Mouse (Mus musculus) forebrain, embryonic 16.5 days (tissue): ENCODE measurements around the gene Cpa5. TPM values are rescaled to one million over a fixed set of nuclear protein-coding genes. Genes with fewer than 3 reads are reported as not detected.

Experiments used
- ATAC-seq: fragments of 200-750 bp; cut with Nextera tagmentation; 2 replicates; pipeline ENCODE4 v1.8.0; 2017; ENCODE audit warnings: mild to moderate bottlenecking, moderate library complexity
- H3K27ac ChIP-seq: fragments of 300-500 bp; sonication (generic); 2 replicates; pipeline ENCODE4 v1.5.1; 2014; ENCODE audit warnings: low read length, control low read depth
- H3K27me3 ChIP-seq: fragments of 300-500 bp; sonication (generic); replicated peaks from 2 replicates; pipeline ENCODE4 v1.6.1; 2014; ENCODE audit warnings: low read length; ENCODE audit not compliant: control insufficient read depth, insufficient read depth
- H3K36me3 ChIP-seq: fragments of 300-500 bp; sonication (generic); 2 replicates; pipeline ENCODE4 v1.6.1; 2014; ENCODE audit not compliant: control insufficient read depth, insufficient read depth
- H3K4me1 ChIP-seq: fragments of 300-500 bp; sonication (generic); replicated peaks from 2 replicates; pipeline ENCODE4 v1.6.1; 2014; ENCODE audit warnings: low read length; ENCODE audit not compliant: control insufficient read depth, insufficient read depth
- H3K4me2 ChIP-seq: fragments of 300-500 bp; sonication (generic); 2 replicates; pipeline ENCODE4 v1.6.1; 2014; ENCODE audit warnings: mild to moderate bottlenecking, low read length, control low read depth
- H3K4me3 ChIP-seq: fragments of 300-500 bp; sonication (generic); replicated peaks from 2 replicates; pipeline ENCODE4 v1.5.1; 2014; ENCODE audit warnings: mild to moderate bottlenecking, low read length, control low read depth
- H3K9ac ChIP-seq: fragments of 300-500 bp; sonication (generic); replicated peaks from 2 replicates; pipeline ENCODE4 v1.6.1; 2014; ENCODE audit warnings: low read depth, low read length, control low read depth
- H3K9me3 ChIP-seq: fragments of 300-500 bp; sonication (generic); 2 replicates; pipeline ENCODE4 v1.6.1; 2016; ENCODE audit warnings: low read length; ENCODE audit not compliant: control insufficient read depth
- WGBS: fragments of 180-500 bp; shearing (Covaris S2); extraction: QIAGEN DNeasy Blood & Tissue Kit; methylation state at CpG from one replicate; pipeline ENCODE4 v1.1.7; 2014; 5-methylcytosine and 5-hydroxymethylcytosine counted together
- polyA plus RNA-seq: library from polyadenylated mRNA; unstranded; fragments of >200 nt; fragmentation: Nextera tagmentation; extraction: Ambion mirVana; gene quantifications from 2 replicates; pipeline ENCODE4 v1.2.1, GENCODE M21; 2015

Cpa5 gene
- polyA plus RNA-seq, 1 experiment from 2014 or later: not detected

DNA sequence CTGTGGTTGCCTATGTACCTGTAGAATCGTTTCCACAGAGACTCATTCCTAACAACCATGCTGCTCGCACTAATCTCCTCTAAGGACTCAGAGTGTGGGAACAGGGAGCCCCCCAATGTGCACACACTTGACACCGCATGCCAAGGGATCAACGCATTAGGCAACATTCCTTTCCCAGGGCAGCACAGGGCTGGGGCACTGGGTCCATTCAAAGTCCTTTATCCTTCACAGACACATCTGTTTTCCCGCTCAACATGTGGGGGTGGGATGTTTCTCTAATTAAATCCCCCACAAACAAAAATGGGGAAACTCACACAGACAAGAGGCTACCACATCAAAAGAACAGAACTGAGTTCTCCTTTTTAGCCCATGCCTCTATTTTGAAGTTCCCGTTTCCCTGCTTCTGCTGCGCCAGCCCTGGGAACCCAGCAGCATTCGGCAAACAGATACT lies 5.7 kb downstream of the Cpa5 start:
- Histone ChIP-seq H3K27me3 (no peaks in the 10 kb centered on the region), H3K36me3 (no peaks in the 10 kb centered on the region), H3K9ac (no peak overlapping the region), H3K4me1 (peaks cover 40% of the 10 kb centered on the region), H3K9me3 (no peaks in the 10 kb centered on the region), H3K4me3 (no peak overlapping the region), H3K27ac (peak overlapping the region; percentile 69), H3K4me2 (no peak overlapping the region)
- WGBS: 3% methylated on average over 8 of the region's 8 CpGs
- no peak for ATAC-seq

DNA sequence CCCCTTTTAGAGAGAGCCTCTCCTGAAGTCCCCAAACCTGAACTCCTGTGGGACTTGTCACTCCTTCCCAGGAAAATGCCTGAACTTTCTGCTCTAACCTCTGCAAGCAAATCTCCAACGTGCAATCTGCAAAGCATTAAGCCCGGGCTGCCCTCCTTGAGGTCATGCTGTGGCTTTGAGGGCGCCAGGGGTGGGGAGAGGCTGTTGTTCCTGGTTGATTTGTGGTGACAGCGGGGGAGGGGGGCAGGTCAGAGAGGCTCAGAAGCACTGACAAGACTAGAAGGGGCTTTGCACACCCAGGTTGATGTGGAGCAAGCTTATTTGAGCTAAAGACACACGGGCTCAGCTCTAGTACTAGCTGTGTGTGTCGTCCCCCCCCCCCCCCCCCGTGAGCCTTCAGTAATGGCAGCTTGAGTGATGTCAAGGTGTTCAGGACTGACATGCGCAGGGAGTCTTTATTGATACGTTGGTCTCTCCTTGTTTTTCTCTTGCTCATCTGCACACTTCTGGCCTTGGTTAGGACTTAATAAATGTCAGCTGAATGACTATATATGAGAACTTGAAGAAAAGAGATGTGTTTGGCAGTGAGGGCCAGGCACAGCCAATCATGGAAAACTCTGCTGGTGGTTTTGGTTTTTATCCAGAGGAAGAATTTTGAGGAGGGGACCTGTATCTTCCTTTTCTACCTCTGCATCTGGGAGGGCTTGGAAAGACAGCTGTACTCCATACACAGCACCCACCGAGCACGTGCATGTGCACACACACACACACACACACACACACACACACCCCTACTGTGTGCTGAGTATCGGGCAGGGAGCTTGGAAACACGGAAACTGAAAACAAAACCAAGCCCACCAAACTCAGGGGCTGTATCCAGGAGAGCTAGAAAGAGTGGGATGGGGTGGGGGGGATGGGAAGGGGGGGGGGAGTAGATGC lies 6.5 kb downstream of the Cpa5 start:
- H3K27ac ChIP-seq: peak overlapping the region; percentile 69
- peak overlapping the region; percentile 37 for H3K4me3 ChIP-seq
- H3K36me3 ChIP-seq: no peaks in the 10 kb centered on the region
- H3K9ac ChIP-seq: peak overlapping the region; percentile 48
- 4% methylated on average over 13 of the region's 13 CpGs for WGBS
- peak overlapping the region; percentile 51 for H3K4me2 ChIP-seq
- H3K9me3 ChIP-seq: no peaks in the 10 kb centered on the region
- H3K27me3 ChIP-seq: no peaks in the 10 kb centered on the region
- H3K4me1 ChIP-seq: peaks cover 41% of the 10 kb centered on the region
- no peak; the same call in 1 of the 2 replicates for ATAC-seq

GRCm38 (mm10) chr6:30617959-30618590 lies 7.3 kb downstream of the Cpa5 start:
- H3K9me3 ChIP-seq: no peaks in the 10 kb centered on the region
- peak; percentile 96 for ATAC-seq
- H3K4me1 ChIP-seq: peaks cover 41% of the 10 kb centered on the region
- peak overlapping the region; percentile 69 for H3K27ac ChIP-seq
- no peaks in the 10 kb centered on the region for H3K36me3 ChIP-seq
- H3K9ac ChIP-seq: peak overlapping the region; percentile 48
- peak overlapping the region; percentile 37 for H3K4me3 ChIP-seq
- H3K4me2 ChIP-seq: peak overlapping the region; percentile 51
- 3% methylated on average over 18 of the region's 18 CpGs for WGBS
- H3K27me3 ChIP-seq: no peaks in the 10 kb centered on the region

- Histone ChIP-seq H3K9me3 (no peaks in the 10 kb centered on the region), H3K36me3 (no peaks in the 10 kb centered on the region), H3K4me3 (no peak overlapping the region), H3K27ac (peak overlapping the region; percentile 69), H3K4me1 (peaks cover 41% of the 10 kb centered on the region), H3K9ac (no peak overlapping the region), H3K27me3 (no peaks in the 10 kb centered on the region), H3K4me2 (no peak overlapping the region)
- ATAC-seq: no peak
- 25% methylated on average over 6 of the region's 6 CpGs for WGBS
Measured at GRCm38 (mm10) chr6:30618735-30619134, 7.9 kb downstream of the Cpa5 start.

DNA sequence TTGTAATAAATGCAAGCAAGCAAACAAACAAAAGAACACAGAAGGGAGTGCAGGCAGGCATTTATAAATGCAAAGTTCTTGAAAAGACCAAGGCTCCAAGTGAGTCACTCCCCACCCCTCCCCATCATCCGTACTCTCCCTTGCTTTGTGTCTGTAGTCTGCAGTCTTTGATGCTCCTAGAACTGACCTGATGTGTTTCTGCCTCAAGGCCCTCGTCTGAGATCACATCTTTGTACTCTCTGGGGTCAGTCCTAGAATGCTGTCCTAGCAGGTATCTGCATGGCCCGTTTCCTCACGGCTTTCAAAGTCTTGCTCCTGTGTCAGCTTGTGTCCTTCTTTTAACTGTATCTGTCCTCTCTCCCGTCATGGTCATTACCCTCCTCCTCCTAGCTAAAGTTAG lies 8.8 kb downstream of the Cpa5 start:
- H3K27ac ChIP-seq: no peak overlapping the region; the same call in 1 of the 2 replicates
- H3K27me3 ChIP-seq: no peaks in the 10 kb centered on the region
- H3K4me3 ChIP-seq: no peak overlapping the region
- H3K9ac ChIP-seq: no peak overlapping the region
- WGBS: 63% methylated on average over 5 of the region's 5 CpGs
- H3K4me2 ChIP-seq: no peak overlapping the region
- H3K36me3 ChIP-seq: no peaks in the 10 kb centered on the region
- no peaks in the 10 kb centered on the region for H3K9me3 ChIP-seq
- peaks cover 38% of the 10 kb centered on the region for H3K4me1 ChIP-seq
- no peak for ATAC-seq

GRCm38 (mm10) chr6:30620591-30620990 lies 9.8 kb downstream of the Cpa5 start:
- Histone ChIP-seq H3K9me3 (no peaks in the 10 kb centered on the region), H3K4me2 (no peak overlapping the region), H3K36me3 (no peaks in the 10 kb centered on the region), H3K9ac (no peak overlapping the region), H3K27me3 (no peaks in the 10 kb centered on the region), H3K4me3 (no peak overlapping the region), H3K27ac (no peak overlapping the region), H3K4me1 (peaks cover 37% of the 10 kb centered on the region)
- WGBS: 84% methylated on average over 4 of the region's 4 CpGs
- no peak for ATAC-seq

DNA sequence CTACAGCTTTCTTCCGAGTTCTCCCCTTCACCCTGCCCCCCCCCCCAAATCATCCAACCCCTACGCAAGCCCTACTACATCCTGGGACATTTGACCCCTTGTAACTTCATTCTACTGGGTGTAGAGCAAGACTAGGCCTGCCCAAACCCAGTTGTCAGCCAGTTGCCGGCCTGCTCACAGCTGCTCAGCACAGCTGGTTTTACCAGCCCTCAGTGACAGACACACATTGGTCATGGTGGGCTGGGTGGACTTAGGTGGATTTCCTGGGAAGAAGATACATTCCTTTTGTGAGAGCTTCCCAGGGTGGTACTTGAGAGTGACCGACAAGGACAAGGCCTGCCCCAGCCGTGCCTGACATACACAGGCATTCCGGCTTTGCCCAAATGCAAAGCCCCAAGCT lies 10.2 kb downstream of the Cpa5 start:
- Histone ChIP-seq H3K36me3 (no peaks in the 10 kb centered on the region), H3K27ac (no peak overlapping the region), H3K4me1 (peaks cover 33% of the 10 kb centered on the region), H3K27me3 (no peaks in the 10 kb centered on the region), H3K9me3 (no peaks in the 10 kb centered on the region), H3K4me2 (no peak overlapping the region), H3K4me3 (no peak overlapping the region), H3K9ac (no peak overlapping the region)
- 93% methylated on average over 6 of the region's 6 CpGs for WGBS
- no peak for ATAC-seq

- Histone ChIP-seq H3K27ac (no peak overlapping the region), H3K9ac (no peak overlapping the region), H3K27me3 (no peaks in the 10 kb centered on the region), H3K36me3 (no peaks in the 10 kb centered on the region), H3K4me3 (no peak overlapping the region), H3K4me1 (peaks cover 23% of the 10 kb centered on the region), H3K4me2 (no peak overlapping the region), H3K9me3 (no peaks in the 10 kb centered on the region)
- WGBS: 87% methylated on average over 4 of the region's 4 CpGs
- ATAC-seq: no peak
Measured at GRCm38 (mm10) chr6:30621986-30622389, 11.2 kb downstream of the Cpa5 start.

- Histone ChIP-seq H3K9ac (no peak overlapping the region), H3K4me2 (no peak overlapping the region), H3K9me3 (no peaks in the 10 kb centered on the region), H3K36me3 (no peaks in the 10 kb centered on the region), H3K27me3 (no peaks in the 10 kb centered on the region), H3K4me3 (no peak overlapping the region), H3K27ac (no peak overlapping the region), H3K4me1 (peaks cover 8% of the 10 kb centered on the region; the same call in 1 of the 2 replicates)
- WGBS: 93% methylated on average over 9 of the region's 9 CpGs
- no peak for ATAC-seq
Measured at GRCm38 (mm10) chr6:30624763-30625162, 14.0 kb downstream of the Cpa5 start.
